Mouse (Mus musculus): ENCODE data around the gene Adamts2. TPM values are rescaled to one million over a fixed set of nuclear protein-coding genes. Genes with fewer than 3 reads are reported as not detected.

Gene Adamts2
- polyA plus RNA-seq, 1 experiment, result 3.0 TPM

- Histone ChIP-seq H3K4me1 (ENCODE audit: control insufficient read depth, insufficient read depth, low read length) (no peaks in the 10 kb centered on the region), H3K27ac (ENCODE audit: control insufficient read depth, insufficient read depth, low read depth, low read length, poor library complexity) (no peak overlapping the region), H3K4me3 (replicated peaks; ENCODE audit: control insufficient read depth, low read depth, low read length) (no peak overlapping the region)
- 77% methylated on average over 3 of the region's 3 CpGs for WGBS
- no peak for TF ChIP-seq CTCF (IDR thresholded peaks at IDR 0.05; ENCODE audit: control insufficient read depth, insufficient read depth, low read length)
- TF ChIP-seq POLR2A (IDR thresholded peaks at IDR 0.05; ENCODE audit: borderline replicate concordance, control insufficient read depth, low read depth, low read length), result no peak
Observed at GRCm38 (mm10) chr11:50688584-50688983, 86.7 kb downstream of the Adamts2 start.

- Histone ChIP-seq H3K27ac (ENCODE audit: control insufficient read depth, insufficient read depth, low read depth, low read length, poor library complexity) (no peak overlapping the region), H3K4me3 (replicated peaks; ENCODE audit: control insufficient read depth, low read depth, low read length) (no peak overlapping the region), H3K4me1 (ENCODE audit: control insufficient read depth, insufficient read depth, low read length) (no peaks in the 10 kb centered on the region)
- 88% methylated on average over 4 of the region's 4 CpGs for WGBS
- TF ChIP-seq CTCF (IDR thresholded peaks at IDR 0.05; ENCODE audit: control insufficient read depth, insufficient read depth, low read length) (no peak), POLR2A (IDR thresholded peaks at IDR 0.05; ENCODE audit: borderline replicate concordance, control insufficient read depth, low read depth, low read length) (no peak)
Observed at GRCm38 (mm10) chr11:50689672-50690071, 87.8 kb downstream of the Adamts2 start.

- TF ChIP-seq POLR2A (IDR thresholded peaks at IDR 0.05; ENCODE audit: borderline replicate concordance, control insufficient read depth, low read depth, low read length) (no peak), CTCF (IDR thresholded peaks at IDR 0.05; ENCODE audit: control insufficient read depth, insufficient read depth, low read length) (no peak)
- no peaks in the 10 kb centered on the region for H3K4me1 ChIP-seq (ENCODE audit: control insufficient read depth, insufficient read depth, low read length)
- 77% methylated on average over 12 of the region's 12 CpGs for WGBS
- H3K27ac ChIP-seq (ENCODE audit: control insufficient read depth, insufficient read depth, low read depth, low read length, poor library complexity), result no peak overlapping the region
- no peak overlapping the region for H3K4me3 ChIP-seq (replicated peaks; ENCODE audit: control insufficient read depth, low read depth, low read length)
Observed at GRCm38 (mm10) chr11:50699971-50700370, 98.1 kb downstream of the Adamts2 start.

- no peak for TF ChIP-seq POLR2A (IDR thresholded peaks at IDR 0.05; ENCODE audit: borderline replicate concordance, control insufficient read depth, low read depth, low read length)
- TF ChIP-seq CTCF (IDR thresholded peaks at IDR 0.05; ENCODE audit: control insufficient read depth, insufficient read depth, low read length), result no peak
- WGBS, result 81% methylated on average over 8 of the region's 8 CpGs
- no peak overlapping the region for H3K27ac ChIP-seq (ENCODE audit: control insufficient read depth, insufficient read depth, low read depth, low read length, poor library complexity)
- no peak overlapping the region for H3K4me3 ChIP-seq (replicated peaks; ENCODE audit: control insufficient read depth, low read depth, low read length)
- no peaks in the 10 kb centered on the region for H3K4me1 ChIP-seq (ENCODE audit: control insufficient read depth, insufficient read depth, low read length)
Observed at GRCm38 (mm10) chr11:50700496-50700895, 98.6 kb downstream of the Adamts2 start.

GRCm38 (mm10) chr11:50703397-50703796, 101.5 kb downstream of the Adamts2 start:
- H3K4me3 ChIP-seq (replicated peaks; ENCODE audit: control insufficient read depth, low read depth, low read length), result no peak overlapping the region
- H3K4me1 ChIP-seq (ENCODE audit: control insufficient read depth, insufficient read depth, low read length), result no peaks in the 10 kb centered on the region
- no peak for TF ChIP-seq CTCF (IDR thresholded peaks at IDR 0.05; ENCODE audit: control insufficient read depth, insufficient read depth, low read length)
- no peak for TF ChIP-seq POLR2A (IDR thresholded peaks at IDR 0.05; ENCODE audit: borderline replicate concordance, control insufficient read depth, low read depth, low read length)
- 76% methylated on average over 7 of the region's 7 CpGs for WGBS
- no peak overlapping the region for H3K27ac ChIP-seq (ENCODE audit: control insufficient read depth, insufficient read depth, low read depth, low read length, poor library complexity)

- Histone ChIP-seq H3K4me1 (ENCODE audit: control insufficient read depth, insufficient read depth, low read length) (no peaks in the 10 kb centered on the region), H3K4me3 (replicated peaks; ENCODE audit: control insufficient read depth, low read depth, low read length) (no peak overlapping the region), H3K27ac (ENCODE audit: control insufficient read depth, insufficient read depth, low read depth, low read length, poor library complexity) (no peak overlapping the region)
- TF ChIP-seq POLR2A (IDR thresholded peaks at IDR 0.05; ENCODE audit: borderline replicate concordance, control insufficient read depth, low read depth, low read length), result no peak
- no peak for TF ChIP-seq CTCF (IDR thresholded peaks at IDR 0.05; ENCODE audit: control insufficient read depth, insufficient read depth, low read length)
- 79% methylated on average over 2 of the region's 2 CpGs for WGBS
Observed at GRCm38 (mm10) chr11:50704511-50704910, 102.6 kb downstream of the Adamts2 start.

GRCm38 (mm10) chr11:50707259-50707658, 105.4 kb downstream of the Adamts2 start:
- Histone ChIP-seq H3K4me3 (replicated peaks; ENCODE audit: control insufficient read depth, low read depth, low read length) (no peak overlapping the region), H3K27ac (ENCODE audit: control insufficient read depth, insufficient read depth, low read depth, low read length, poor library complexity) (no peak overlapping the region), H3K4me1 (ENCODE audit: control insufficient read depth, insufficient read depth, low read length) (no peaks in the 10 kb centered on the region)
- TF ChIP-seq POLR2A (IDR thresholded peaks at IDR 0.05; ENCODE audit: borderline replicate concordance, control insufficient read depth, low read depth, low read length) (no peak), CTCF (IDR thresholded peaks at IDR 0.05; ENCODE audit: control insufficient read depth, insufficient read depth, low read length) (no peak)
- 92% methylated on average over 1 of the region's 1 CpGs for WGBS

GRCm38 (mm10) chr11:50713610-50714202, 111.8 kb downstream of the Adamts2 start:
- Histone ChIP-seq H3K27ac (ENCODE audit: control insufficient read depth, insufficient read depth, low read depth, low read length, poor library complexity) (no peak overlapping the region), H3K4me3 (replicated peaks; ENCODE audit: control insufficient read depth, low read depth, low read length) (no peak overlapping the region), H3K4me1 (ENCODE audit: control insufficient read depth, insufficient read depth, low read length) (no peaks in the 10 kb centered on the region)
- no peak for TF ChIP-seq CTCF (IDR thresholded peaks at IDR 0.05; ENCODE audit: control insufficient read depth, insufficient read depth, low read length)
- no peak for TF ChIP-seq POLR2A (IDR thresholded peaks at IDR 0.05; ENCODE audit: borderline replicate concordance, control insufficient read depth, low read depth, low read length)
- 40% methylated on average over 21 of the region's 21 CpGs for WGBS

- Histone ChIP-seq H3K4me3 (replicated peaks; ENCODE audit: control insufficient read depth, low read depth, low read length) (no peak overlapping the region), H3K27ac (ENCODE audit: control insufficient read depth, insufficient read depth, low read depth, low read length, poor library complexity) (no peak overlapping the region), H3K4me1 (ENCODE audit: control insufficient read depth, insufficient read depth, low read length) (no peaks in the 10 kb centered on the region)
- 40% methylated on average over 6 of the region's 6 CpGs for WGBS
- TF ChIP-seq POLR2A (IDR thresholded peaks at IDR 0.05; ENCODE audit: borderline replicate concordance, control insufficient read depth, low read depth, low read length), result no peak
- TF ChIP-seq CTCF (IDR thresholded peaks at IDR 0.05; ENCODE audit: control insufficient read depth, insufficient read depth, low read length), result no peak
Observed at GRCm38 (mm10) chr11:50715091-50715490, 113.2 kb downstream of the Adamts2 start.

Data from bone marrow, adult 2 months (tissue).